Mouse (Mus musculus): ENCODE data around the gene Myh7b.

DNA sequence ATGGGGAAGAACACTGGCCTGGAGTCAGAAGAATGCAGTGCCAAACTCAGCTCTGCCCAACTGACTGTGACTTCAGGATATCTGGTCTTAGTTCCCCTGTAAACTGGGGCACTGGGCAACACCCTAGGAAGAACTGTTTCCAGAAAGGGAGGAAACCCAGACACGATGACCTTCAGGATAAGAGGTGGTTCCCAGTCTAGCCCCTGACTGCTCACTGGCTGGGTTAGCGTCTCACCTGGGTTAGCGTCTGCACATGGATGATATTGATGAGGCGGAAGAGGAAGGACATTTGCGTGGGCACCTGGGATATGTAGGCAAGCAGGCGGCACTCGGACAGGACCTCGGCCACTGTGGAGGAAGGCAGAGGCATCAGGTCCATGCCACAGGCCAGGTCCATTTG, 24.9 kb downstream of the Myh7b start:
- TF ChIP-seq CTCF (IDR thresholded peaks at IDR 0.05 in 2 of 3, conservative IDR thresholded peaks at IDR 0.05 in 1 of 3; ENCODE audit: control insufficient read depth in 1 of 3, insufficient read depth in 1 of 3, low read depth in 2 of 3, low read length in 3 of 3, poor library complexity in 1 of 3, severe bottlenecking in 1 of 3) (no peak), GATA1 (IDR thresholded peaks at IDR 0.05; ENCODE audit: low read depth, low read length) (no peak), POLR2A (IDR thresholded peaks at IDR 0.05; ENCODE audit: control insufficient read depth in 1 of 2, insufficient read depth in 1 of 2, low read depth in 1 of 2, low read length in 2 of 2, poor library complexity in 1 of 2) (no peak), EP300 (IDR thresholded peaks at IDR 0.05; ENCODE audit: low read depth in 1 of 2, low read length in 2 of 2) (no peak), HCFC1 (IDR thresholded peaks at IDR 0.05; ENCODE audit: low read depth, low read length) (no peak), MAX (IDR thresholded peaks at IDR 0.05; ENCODE audit: low read length) (no peak), ETS1 (IDR thresholded peaks at IDR 0.05; ENCODE audit: low read depth, low read length) (no peak), NELFE (IDR thresholded peaks at IDR 0.05; ENCODE audit: low read depth, low read length) (no peak), RCOR1 (IDR thresholded peaks at IDR 0.05; ENCODE audit: low read depth, low read length) (no peak), TAL1 (IDR thresholded peaks at IDR 0.05; ENCODE audit: low read length) (no peak), MYB (IDR thresholded peaks at IDR 0.05; ENCODE audit: low read depth, low read length) (no peak)
